Mouse (Mus musculus) lung, postnatal 10 days (tissue): ENCODE results near the gene Tfeb.

Source experiments
- DNase-seq: peaks from one replicate; pipeline ENCODE4 v3.0.0; 2021

Gene Tfeb

DNA sequence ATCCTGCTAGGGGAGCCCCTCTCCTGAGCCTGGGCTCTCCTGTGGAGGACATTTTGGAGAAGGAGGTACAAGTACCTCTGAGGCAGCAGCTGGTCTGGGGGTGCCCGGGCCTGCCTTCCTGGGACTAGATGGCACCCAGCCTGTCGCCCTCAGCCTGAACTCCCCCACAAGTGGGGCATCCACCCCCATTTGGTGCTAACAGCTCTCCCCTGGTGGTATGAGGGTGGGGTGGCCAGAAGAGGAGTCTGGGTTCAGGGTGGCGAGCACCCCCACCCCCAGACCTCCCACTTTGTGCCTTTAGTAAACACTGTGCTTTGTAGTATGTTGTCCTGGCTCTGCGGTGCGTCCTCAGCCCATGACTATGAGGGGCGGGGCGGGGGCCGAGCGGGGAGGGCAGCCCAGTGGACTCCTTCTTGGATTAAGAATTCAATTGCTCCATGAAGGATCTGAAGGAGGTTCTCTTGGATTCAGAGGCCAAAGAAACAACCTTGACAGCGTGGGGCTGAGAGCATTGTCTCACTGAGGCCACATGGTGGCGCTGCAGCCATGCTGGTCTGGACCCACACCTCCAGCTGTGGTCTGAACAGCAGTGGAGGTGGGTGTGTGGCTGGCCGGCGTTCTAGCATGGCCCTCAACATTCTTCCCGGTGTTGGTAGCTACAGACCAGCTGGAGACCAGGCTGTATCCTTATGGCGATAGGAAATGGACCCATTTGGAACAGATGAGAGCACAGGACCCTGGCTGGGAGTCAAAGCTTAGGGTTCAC is 55.5 kb downstream of the Tfeb start:
- DNase-seq: peak; percentile 89

DNA sequence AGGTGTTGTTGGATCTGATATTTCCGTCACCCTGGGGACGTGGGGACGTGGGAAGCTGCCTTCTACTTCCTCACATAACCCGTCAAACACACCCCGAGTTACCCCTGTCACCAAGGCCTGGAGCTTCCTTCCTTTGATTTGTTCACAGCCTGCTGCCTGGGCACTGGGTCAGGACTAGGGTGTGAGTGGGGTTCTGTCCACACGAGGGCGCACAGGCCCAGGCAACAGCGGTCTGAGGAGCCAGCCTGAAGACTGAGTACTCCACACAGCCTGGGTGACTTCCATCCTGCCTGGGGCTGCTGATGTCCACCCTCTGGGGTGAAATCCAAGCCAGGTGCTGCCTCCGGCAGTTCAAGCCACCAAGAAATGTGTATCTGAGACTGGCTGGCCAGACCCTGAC is 56.5 kb downstream of the Tfeb start:
- DNase-seq: peak; percentile 93

DNA sequence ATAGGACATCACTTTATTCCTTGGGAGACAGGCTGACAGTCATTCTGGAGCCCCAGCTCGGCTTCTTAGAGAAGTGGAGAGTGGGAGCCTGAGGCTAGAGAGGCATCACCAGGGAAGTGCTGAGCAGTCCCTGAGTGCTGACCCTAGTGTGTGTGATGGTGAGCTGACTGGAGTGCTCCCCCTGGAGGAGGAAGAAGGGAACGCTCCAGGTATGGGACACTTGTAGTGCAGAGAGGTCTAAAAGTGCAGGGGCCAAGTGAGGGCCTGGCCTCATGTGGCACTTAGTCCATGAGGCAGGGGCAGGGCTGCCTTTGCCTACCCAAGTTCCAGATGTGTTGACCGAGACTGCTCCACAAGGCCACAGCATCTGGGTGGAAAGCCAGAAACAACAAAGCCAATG is 58.6 kb downstream of the Tfeb start:
- peak; percentile 75 for DNase-seq

DNA sequence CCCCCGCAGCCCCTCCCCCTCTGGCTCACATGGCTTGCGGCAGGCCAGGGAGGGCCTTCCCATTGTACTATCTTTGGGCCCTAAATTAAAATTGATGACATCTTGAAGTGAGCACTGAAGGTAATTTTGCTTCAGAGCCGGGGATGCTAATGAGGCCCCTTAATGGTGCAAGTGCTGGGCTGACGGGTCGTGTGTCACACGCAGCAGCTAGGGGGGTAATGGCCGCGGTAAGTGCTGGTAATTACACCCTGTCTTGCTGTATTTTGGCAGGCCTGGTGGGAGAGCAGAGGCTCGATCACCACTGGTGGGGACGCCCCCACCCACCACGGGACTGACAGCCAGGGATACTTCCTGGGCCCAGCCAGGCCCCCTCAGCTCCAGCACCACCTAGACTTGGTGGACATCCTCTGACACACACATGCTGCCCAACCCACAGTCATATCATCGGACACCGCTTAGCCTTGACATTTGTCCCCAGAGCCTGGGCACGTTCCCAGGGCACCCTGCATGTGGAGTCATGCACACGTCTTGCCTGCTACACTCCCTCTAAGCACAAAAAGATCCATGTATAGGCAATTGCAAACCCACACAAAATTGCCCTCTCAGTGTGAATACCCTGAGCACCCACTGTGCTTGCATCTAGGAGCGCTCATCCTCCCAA is 59.5 kb downstream of the Tfeb start:
- no peak for DNase-seq

DNA sequence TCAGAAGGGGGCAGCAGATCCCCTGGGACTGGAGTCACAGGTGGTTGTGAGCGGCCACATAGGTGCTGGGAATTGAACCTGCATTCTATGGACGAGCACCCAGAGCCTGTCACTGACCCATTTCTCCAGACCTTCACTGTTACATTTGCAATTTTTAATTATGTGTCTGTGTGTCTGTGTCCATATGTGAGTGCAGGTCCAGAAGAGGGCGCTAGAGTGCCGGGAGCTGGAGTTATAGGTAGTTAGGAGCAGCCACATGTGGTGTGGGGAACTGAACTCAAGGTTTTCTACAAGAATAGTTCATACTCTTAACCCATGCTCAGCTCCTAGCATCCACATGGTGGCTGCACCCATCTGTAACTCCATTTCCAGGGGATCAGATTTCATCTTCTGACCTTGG is 60.1 kb downstream of the Tfeb start:
- DNase-seq: no peak

DNA sequence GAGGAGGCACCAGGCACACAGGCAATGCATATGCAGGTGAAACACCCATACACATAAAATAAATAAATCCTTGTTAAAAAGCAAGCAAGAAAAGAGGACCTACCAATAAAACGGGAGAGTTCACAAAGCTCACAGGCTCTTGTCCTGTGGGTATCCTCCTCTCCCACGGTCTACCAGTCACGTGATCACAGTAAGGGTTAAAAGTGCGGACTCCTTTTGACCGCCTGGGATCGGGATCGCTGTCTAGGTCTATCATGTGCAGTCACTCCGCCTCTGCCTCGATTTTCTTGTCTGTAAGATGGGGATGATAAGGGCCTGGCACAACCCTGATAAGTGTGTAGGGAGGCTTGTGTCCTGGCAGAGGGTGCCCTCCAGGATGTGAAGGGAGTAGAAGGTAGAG is 60.6 kb downstream of the Tfeb start:
- DNase-seq: no peak

DNA sequence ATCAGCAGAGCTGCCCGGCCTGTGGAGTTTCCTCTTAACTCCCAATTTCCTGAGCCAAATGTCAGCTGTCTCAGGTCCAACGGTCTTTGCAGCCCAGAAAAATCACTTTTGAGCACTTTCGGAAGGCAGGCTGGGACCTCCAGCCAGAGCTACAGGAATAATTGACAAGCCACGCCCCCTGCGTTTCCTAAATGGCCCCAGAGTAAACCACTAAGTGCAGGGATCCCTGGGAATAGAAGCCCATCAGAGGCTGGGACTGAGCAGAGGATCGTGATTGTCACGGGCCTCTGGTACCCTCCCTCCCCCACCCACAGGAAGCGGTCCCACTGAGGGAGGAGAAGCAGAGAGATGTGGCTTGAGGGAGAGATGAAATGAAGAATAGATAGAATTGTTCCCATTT is 66.0 kb downstream of the Tfeb start:
- DNase-seq: peak; percentile 62

DNA sequence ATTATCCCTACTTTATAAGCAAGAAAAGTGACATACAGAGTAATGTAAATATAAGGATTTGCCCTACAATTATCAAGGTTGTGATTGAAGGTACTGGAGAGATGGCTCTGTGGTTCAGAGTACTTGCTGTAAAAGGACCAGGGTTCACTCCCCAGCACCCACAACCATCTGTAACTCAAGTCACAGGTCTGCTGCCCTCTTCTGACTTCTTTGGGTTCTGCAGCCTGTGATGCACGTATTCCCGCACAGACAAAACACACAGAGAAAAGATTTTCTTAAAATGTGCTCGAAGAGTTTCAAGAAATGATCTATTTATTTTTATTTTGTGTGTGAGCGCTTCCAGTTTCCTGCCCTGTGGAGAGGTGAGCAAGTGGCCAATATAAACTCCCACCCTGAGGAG is 66.8 kb downstream of the Tfeb start:
- no peak for DNase-seq

DNA sequence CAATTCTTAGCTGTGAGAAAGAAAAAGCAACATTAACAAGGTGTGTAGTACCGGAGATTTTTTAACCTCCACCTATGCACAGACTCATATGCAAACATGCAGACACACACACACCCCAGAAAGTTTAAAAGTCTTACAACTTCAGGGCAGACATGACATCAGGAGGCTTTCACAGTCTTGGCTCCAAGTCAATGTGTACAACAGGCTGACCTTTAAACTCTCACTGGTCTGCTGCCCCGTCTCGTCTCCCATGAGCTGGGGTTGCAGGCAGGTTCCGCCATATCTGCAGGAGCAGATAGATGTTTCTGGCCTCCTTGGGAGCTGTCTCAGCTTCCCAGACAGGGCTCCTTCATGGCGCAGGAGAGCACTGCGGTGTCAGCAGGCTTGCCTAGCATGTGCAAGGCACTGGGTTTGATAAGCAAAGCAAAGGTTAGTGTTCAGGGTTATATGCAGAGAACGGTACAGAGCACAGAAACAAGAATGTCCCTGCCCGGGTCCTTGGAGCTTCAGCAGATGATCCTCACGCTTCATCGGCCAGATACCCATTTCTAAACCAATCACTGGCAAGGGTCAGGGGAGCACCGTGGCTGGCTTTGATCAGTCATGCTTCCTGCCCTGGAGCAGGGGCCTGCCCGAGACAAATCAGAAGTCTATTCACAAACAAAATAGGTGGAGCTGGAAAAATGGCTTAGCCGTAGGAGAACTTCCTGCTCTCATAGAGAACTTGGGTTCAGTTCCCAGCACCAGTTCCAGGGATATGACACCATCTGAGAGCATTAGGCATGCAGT is 68.4 kb downstream of the Tfeb start:
- DNase-seq: no peak

DNA sequence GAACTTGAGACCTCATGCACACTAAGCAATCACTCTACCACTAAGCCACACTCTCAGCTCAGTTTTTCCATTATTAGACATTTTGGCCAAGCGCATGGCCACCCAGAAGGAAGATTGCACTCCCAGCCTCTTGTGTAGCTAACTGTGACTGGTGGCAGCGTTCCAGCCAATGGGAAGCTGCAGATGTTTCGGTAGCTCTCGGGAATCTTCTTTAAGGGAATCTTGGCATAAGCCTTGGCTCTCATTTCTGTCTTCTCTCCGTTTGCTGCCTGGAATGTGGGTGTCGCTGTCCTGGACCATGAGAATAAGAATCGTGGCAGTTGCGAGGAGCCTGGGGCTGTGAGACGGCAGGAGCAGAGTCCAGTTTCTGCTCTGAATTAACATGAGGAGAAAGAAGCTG is 69.4 kb downstream of the Tfeb start:
- peak; percentile 91 for DNase-seq

DNA sequence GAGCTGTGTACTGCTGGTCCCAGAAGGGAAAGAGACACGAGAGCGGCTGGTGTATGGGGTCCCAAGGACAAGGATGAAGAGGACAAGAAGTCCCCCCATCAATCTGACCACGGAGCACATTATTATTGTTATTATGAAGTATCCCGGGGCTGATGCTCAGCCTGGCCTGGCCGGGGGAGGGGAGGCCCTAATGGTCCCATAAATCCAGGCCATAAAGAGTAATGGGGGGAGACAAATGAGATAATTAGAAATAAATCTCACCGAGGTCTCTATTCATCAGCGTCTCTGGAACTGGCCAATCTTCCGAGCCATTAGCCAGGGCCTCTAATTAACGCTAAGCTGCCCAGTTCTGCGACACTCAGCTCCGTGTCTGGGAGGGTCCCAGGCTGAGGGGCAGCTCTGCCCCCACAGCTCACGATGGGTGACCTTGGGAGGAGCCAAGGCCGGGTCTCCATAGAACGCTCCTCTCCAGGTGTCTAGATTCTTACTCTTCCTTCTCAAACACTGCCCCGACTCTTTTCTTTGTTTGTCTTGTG is 74.5 kb downstream of the Tfeb start:
- DNase-seq: no peak

DNA sequence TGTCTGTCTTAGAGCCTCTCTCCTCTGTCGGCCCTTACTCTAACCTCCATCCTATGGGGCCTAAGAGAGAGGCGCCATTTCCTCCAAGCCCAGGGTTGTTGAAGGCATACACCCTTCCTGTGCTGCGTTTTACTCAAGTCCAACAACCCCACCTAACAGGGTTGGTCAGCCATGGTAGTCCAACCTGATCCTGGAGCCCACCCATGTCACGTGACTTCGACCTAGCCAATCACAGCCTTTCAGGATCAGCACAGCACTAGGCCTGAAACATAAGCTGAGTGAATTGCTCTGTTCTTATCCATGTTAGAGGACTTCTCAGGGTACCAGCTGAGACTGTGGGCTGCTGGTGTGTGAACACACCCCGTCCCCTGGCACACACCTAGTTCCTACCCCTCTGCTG is 75.4 kb downstream of the Tfeb start:
- DNase-seq: no peak

DNA sequence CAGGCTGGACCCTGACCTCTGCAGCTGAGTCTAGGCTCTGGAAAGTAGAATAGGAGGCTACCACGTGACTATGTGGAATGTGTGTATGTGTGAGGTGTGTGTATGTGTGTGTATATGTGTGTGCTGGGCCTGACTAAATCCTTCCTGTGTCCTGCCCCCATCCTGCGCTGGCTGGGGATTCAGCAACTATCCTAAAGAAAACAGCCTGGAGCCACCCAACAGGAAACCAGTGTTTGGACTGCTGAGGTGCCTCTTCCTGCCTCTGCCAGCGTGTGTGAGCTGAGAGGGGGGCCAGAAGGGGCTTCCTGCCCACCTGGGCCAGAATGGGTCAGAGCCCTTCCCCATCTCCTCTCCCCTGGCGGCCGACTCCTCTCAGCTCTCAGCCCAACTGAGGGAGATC is 76.8 kb downstream of the Tfeb start:
- peak; percentile 76 for DNase-seq

DNA sequence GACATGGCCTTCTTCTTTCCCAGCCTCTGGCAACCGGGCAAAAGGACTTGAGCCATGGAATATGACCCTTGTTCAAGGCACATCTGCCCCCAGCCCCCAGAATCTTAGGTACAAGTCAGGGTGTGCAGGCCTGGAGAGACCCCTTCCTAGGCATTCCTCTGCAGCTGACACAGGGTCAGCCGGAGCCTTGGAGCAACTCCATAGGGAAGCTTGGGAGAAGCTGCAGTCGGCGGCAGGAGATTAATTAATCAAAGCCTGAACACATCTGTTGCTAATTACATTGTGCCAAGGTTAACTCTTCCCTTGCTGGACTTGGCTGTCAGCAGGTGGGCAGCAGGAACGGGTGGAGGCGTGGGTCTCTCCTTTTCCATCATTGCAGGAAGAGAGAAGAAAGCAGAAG is 77.7 kb downstream of the Tfeb start:
- no peak for DNase-seq

DNA sequence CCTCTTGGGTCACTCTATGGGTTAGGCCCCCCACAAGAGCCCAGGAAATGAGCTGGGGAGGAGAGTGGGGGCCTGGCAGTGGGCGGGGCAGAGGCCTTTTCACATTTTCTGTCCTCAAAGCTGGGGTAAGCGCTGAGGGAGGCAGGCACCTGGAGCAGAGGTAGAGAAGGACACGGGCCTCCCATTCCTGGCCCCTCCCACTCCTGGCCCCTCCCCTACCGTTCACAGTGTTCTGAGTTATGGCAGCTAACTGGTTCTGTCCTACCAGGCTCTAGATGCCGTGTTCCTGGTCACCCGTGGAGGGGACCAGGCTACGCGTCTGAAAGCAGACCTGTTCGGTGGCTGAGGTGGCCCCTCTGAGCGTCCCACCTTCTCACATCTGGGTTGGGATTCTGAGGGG is 78.6 kb downstream of the Tfeb start:
- no peak for DNase-seq

DNA sequence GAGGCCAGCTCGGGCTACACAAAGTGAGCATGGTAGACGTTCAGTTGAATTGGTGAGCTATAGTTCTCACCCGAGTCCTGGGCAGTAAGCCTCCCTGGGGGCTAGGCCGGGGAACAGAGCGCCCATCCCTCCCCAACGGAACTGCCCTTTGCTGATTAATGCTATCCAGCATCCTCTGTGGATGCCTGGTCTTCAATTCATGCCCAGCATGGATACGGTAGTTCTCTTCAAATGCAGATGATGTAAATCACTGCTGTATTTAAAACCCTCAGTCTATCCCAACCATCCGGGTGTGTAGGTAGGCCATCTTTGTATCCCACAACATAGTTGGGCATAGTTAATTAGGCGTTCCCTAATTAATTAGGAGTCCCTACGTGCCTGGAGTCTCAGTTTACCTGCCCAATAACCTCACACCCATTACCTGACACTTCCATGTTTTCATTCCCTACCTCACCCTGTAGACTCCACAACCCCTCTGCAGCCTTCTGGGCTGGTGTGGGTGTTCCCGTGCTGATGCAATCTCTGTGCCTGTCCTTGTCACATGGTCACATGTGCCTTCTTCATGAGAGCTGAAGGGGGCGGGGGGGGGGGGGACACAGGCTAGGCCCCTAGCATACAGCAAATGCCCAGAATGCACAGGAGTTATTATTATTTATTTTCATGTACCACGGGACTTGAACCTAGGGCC is 81.4 kb downstream of the Tfeb start:
- DNase-seq: no peak

DNA sequence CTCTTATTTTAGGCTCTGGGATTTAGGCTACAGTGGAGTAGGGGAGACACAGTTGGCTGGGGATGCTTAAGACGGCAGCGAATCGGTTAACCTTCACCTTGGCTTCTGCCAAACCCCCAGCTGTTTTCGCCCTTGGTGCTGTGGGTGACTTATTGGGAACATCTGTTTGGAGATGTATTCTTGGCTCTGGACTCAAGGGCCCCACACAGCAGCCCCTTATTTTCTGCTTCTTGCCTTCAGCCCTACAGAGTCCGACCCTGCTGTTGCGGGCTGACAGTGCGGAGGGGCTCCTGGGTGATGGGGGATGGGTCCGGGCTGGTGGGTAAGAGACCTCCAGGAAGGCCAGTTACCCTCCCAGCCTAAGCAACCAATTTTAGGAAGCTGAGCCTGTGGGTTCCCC is 84.5 kb downstream of the Tfeb start:
- DNase-seq: peak; percentile 60

DNA sequence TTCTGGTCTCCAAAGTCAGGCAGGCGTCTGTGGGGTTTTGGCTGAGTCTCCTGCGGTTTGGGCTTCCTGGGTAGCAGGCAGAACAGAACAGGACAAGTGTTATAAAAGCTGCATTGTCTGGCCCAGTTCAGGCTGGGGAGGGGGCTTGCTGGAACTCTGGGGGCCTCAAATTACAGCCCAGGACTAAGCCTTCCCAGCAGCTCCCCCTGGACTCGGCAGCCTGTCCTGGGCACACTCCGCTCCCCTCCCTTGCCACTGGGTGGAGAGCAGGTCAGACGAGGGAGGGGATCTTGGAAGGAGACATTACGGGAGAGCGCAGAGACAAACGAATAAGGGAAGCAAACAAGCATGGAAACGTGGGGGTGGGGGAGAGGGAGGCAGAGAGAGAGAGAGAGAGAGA is 94.3 kb downstream of the Tfeb start:
- peak; percentile 38 for DNase-seq

DNA sequence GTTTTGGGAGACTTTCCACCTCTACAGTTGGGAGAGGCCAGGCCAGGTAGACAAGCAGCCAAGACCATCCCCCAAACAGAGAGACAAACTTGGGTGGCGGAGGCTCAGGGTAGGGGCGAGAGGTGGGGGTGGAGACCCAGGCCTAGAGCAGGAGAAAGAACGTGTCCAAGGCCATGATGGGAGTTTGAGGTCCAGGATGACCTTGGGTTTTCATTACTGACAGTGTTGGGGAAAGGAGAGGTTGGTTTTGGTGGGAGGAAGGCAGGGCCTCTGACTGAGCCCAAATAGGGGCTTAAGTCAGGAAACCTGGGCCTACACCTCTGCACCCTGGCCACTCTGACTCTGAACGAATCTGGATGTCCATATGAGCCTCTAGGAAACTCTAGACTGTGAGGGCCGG is 94.9 kb downstream of the Tfeb start:
- DNase-seq: no peak

DNA sequence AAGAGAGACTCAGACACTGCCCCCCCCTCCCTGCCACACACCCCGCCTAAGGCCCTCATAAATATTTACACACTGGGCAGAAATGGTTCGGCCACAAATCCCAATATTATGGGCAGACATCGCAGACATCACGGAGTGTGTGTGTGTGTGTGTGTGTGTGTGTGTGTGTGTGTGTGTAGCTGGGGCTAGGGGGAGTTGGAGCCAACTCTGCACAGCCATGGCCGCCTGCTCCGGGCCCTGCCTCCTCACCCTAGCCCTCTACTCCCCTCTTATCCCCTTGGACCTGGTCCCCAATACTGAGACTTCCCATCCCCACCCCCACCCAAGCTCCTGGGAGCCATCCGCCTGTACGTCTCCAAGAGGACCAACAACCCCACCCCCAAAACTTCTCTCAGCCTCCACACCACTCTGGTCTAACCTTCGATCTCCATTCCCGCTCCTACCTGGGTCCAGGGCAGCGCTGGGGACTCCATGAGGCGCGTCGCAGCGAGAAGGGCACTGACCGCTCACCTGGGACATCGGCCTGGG is 95.7 kb downstream of the Tfeb start:
- peak; percentile 58 for DNase-seq

DNA sequence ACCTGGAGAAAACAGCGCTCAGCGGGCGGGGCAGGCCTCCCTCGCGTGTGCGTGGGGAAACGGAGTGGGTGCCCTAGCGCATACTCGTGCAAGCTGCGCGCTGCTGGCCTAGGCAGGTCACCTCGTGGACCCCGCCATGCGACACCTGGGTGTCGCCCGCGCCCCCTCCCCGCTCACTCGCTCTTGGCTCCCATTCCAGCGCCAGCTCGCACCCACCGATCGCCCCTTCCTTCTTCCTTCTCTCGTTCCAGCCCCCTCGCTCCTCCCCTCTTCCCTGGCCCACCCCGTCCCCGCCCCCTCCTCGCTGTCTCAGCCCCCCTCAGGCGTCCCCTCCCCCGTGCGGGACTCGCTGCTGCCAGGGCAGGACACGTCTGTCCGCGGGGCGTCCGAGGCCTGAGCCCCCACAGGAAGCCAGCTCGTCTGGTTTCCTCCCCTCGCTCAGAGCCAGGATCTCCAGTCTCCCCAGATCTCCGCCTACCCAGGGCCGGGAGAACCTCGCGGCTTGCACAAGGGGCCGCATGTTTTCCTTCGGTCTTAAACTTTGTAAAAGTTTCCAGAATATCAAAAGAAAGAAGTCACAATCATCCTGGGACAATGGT is 96.3 kb downstream of the Tfeb start:
- DNase-seq: peak; percentile 88
